Mouse (Mus musculus): ENCODE measurements around the gene Olfr979.

- TF ChIP-seq CTCF (IDR thresholded peaks at IDR 0.05; ENCODE audit: control insufficient read depth, insufficient read depth, low read length) = no peak
- no peak for TF ChIP-seq POLR2A (IDR thresholded peaks at IDR 0.05; ENCODE audit: borderline replicate concordance, control insufficient read depth, low read depth, low read length)
Measured at GRCm38 (mm10) chr9:39991813-39992212, 11.5 kb downstream of the Olfr979 start, which contains the start of gene Olfr978.
